Mouse (Mus musculus): ENCODE results near the gene Zfp213. TPM values are rescaled to one million over a fixed set of nuclear protein-coding genes. Genes with fewer than 3 reads are reported as not detected.
A peak's percentile ranks its signal among the peaks of the same experiment; 100 is the strongest.
"Not testable (repeated sequence)": the region's sequence is repeated elsewhere in the genome, so short reads cannot be mapped to it uniquely, and the experiment has no call there.

Zfp213 gene
- polyA plus RNA-seq, 1 experiment from 2014 or later: 17.7 TPM

DNA sequence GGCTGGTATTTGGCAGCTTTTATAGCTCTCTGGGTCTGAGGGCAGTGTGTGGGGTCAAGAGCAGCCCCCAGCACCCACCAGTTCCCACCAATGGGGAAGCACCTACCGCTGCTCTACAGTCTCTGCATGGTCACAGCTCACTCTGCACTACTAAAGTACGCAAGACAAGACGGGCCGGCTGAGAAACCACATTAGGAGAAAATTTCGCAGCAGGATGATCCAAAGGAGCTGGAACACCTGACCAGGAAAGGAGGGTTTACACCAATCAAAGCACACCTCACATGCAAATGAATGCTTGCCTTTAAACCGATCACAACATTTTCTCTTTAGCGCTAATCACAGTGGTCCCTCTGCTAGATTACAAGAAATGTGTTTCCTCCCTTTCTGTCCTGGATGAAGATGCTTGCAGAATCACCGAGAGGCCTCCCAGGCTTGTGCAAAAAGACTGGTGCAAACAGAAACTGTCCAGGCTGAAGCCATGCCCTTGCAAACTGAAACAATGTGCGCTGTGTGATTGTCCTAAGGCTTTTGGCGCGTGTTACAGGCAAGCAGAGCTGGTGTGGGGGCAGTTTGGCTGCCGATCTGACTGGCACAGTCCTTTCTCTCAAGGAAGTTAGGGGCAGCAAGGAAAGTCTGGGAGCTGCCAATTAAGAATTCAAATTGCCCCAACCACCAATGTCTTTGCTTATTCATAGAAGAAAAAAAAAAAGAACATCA lies 21.9 kb downstream of the Zfp213 start:
- H3K9me3 ChIP-seq: no peaks in the 10 kb centered on the region
- WGBS: 23% methylated on average over 12 of the region's 12 CpGs
- H3K4me2 ChIP-seq (replicated peaks): peak overlapping the region; percentile 40; the same call in 1 of the 2 replicates
- H3K4me3 ChIP-seq (replicated peaks): 0 out of 2 replicates have a peak overlapping the region, but pooled peaks have one; percentile 0
- H3K27me3 ChIP-seq (replicated peaks): peaks cover 18% of the 10 kb centered on the region
- H3K9ac ChIP-seq: no peak overlapping the region
- no peak for ATAC-seq
- H3K36me3 ChIP-seq: no peaks in the 10 kb centered on the region
- H3K27ac ChIP-seq: no peak overlapping the region
- H3K4me1 ChIP-seq (replicated peaks): peaks cover 12% of the 10 kb centered on the region; the same call in 1 of the 2 replicates

DNA sequence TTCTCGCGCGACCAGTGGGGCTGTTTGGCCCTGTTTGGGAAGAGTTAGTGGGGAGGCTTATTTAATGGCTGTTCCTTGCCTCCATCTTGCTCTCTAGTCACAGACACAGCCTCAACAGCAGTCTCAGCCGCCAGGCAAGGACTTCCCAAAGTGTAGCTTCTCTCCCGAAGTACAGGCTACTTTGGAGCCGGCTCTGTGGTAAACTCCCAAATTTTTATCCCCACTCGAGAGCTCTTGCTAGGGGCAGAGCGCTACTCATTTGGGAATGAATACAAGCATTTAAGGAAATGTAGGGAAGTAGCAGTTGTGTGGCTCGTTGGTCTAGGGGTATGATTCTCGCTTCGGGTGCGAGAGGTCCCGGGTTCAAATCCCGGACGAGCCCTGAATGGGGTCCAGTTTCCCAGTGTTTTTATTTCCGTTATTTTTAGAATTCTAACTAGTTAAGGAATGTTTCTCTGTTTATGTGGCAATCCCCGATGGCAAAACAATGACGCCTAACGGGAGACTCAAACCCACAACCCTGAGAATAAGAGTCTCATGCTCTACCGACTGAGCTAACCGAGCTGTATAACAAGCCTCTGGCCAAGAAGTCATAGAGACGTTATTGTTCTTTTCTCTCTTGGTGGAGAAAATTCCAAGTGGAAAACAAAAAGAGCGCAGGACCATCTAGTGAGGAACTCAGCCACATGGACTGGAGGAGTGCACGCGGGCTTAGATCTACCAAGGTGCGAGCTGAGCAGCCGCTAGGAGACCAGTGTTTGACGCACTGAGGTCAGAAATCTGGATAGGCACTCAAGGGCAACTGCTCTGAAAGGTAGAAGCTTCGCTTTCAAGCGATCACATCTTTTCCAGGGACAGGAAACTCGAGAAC lies 23.2 kb downstream of the Zfp213 start:
- no peak for ATAC-seq
- 27% methylated on average over 31 of the region's 31 CpGs for WGBS
- Histone ChIP-seq H3K4me2 (replicated peaks) (peak overlapping the region; percentile 37; the same call in 1 of the 2 replicates), H3K9me3 (no peaks in the 10 kb centered on the region), H3K27ac (no peak overlapping the region), H3K9ac (no peak overlapping the region), H3K27me3 (replicated peaks) (peaks cover 18% of the 10 kb centered on the region), H3K4me3 (replicated peaks) (no peak overlapping the region), H3K4me1 (replicated peaks) (peaks cover 12% of the 10 kb centered on the region; the same call in 1 of the 2 replicates), H3K36me3 (no peaks in the 10 kb centered on the region)

DNA sequence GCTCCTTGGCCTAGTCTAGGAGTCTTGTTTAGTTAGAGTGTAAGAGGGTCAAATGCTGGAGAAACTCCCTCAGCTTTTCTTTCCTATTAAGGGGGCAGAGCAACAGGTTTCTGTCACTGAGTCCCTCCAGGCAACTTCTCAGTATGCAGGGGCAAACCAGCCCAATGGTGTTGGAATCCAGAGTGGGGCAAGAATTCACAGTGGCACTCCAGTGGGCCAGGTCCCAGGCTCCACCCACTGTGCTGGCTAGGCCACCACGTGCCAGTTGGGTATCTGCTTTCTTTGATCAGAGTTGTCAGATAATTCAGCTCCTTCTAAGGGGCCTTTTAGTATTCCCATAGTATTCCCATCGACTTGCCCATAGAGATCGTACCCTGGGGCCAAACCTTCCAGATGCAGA lies 23.9 kb downstream of the Zfp213 start:
- Histone ChIP-seq H3K9ac (no peak overlapping the region), H3K4me2 (replicated peaks) (peak overlapping the region; percentile 37; the same call in 1 of the 2 replicates), H3K27ac (no peak overlapping the region), H3K9me3 (no peaks in the 10 kb centered on the region), H3K27me3 (replicated peaks) (peaks cover 18% of the 10 kb centered on the region), H3K36me3 (no peaks in the 10 kb centered on the region), H3K4me1 (replicated peaks) (peaks cover 10% of the 10 kb centered on the region; the same call in 1 of the 2 replicates), H3K4me3 (replicated peaks) (no peak overlapping the region)
- 51% methylated on average over 3 of the region's 3 CpGs for WGBS
- ATAC-seq: no peak

DNA sequence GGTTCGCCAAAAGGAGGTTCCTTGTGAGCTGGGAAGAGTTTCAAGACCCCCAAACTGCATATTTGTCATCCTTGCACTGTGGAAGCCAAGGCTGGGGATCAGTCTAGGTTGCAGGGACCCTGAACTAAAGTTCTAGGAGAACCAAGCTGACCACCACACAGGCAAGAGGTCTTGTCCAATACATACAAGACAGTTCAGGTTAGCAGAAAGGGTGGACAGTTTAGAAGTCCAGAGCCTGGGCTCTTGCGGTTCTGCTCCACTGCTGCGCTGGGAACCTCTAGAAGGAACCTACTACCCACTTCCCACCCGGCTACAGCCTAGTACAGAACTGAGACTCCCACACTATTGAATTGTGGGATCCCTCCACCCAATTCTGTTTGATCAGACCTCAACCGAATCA lies 24.4 kb downstream of the Zfp213 start:
- no peak overlapping the region for H3K4me2 ChIP-seq (replicated peaks)
- no peaks in the 10 kb centered on the region for H3K9me3 ChIP-seq
- H3K9ac ChIP-seq: no peak overlapping the region
- no peak overlapping the region for H3K27ac ChIP-seq
- H3K36me3 ChIP-seq: no peaks in the 10 kb centered on the region
- H3K4me3 ChIP-seq (replicated peaks): no peak overlapping the region
- H3K27me3 ChIP-seq (replicated peaks): peaks cover 18% of the 10 kb centered on the region
- no peak for ATAC-seq
- peaks cover 8% of the 10 kb centered on the region; the same call in 1 of the 2 replicates for H3K4me1 ChIP-seq (replicated peaks)
- WGBS: 92% methylated on average over 5 of the region's 5 CpGs

DNA sequence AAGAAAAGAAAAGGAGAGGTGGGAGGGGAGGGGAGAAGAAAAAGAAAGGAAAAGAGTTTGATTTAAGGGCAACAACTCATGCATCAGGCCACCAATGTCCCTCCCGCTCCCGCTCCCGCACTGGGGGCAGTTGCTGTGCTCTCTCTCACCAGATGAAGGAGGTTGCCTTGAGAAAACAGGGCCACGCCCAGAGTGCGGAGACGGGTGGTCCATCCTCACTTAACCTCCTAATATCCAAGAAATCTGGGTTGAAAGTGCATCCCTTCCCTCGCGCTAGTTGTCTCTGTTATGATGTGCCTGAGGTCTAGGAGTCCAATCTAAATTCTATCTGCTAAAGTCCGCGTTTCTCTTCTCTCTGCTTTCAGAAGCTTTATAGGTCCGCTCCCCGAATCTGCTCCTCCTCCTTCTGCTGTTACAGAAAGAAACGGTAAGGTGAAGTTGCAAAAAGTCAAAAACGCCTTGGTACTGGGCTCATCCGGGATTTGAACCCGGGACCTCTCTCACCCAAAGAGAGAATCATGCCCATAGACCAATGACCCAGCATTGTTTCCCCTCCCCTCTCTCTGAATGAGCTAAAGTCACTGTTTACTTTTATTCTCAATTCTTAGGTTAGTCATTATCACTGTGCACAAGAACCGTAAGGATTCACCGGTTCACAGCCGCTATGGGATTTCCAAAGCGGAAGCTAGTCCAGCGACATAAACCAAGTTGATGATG lies 25.6 kb downstream of the Zfp213 start:
- Histone ChIP-seq H3K36me3 (no peaks in the 10 kb centered on the region), H3K4me1 (replicated peaks) (peaks cover 3% of the 10 kb centered on the region; the same call in 1 of the 2 replicates), H3K27me3 (replicated peaks) (peaks cover 18% of the 10 kb centered on the region), H3K27ac (no peak overlapping the region), H3K4me2 (replicated peaks) (peak overlapping the region; percentile 66), H3K9me3 (no peaks in the 10 kb centered on the region), H3K4me3 (replicated peaks) (peak overlapping the region; percentile 29), H3K9ac (no peak overlapping the region)
- ATAC-seq: no peak
- 10% methylated on average over 21 of the region's 21 CpGs for WGBS

DNA sequence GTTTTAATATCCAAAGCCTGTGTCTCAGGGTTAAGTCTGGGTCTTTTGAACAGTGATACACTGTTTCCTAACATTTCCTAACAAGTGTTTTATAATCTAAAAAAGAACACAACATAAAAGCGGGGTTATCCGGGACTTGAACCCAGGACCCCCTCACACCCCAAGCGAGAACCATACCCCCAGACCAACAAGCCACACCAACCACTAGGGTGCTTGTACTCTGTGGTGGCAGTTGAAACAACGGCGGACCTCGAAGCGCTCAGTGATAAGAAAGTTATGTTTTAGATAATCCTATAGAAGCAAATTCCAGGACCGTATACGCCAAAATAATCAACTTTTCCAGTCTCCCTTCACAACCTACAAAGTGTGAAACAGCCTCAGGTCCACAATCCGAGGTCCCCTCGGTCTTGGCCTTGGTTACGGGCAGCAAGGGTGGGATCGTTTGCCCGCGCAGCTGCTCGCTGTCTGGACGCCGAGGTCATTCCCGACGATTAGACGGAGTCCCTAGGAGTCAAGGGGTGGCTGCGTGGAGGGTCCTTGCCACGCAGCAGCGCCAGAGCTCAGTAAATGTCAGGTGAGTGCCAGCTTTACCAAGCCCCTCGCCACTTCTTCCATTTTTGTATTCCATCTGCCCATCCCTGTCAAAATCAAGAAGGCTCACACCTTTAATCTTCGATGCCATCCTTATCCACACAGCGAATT lies 26.3 kb downstream of the Zfp213 start:
- 6% methylated on average over 27 of the region's 27 CpGs for WGBS
- H3K36me3 ChIP-seq: no peaks in the 10 kb centered on the region
- H3K4me1 ChIP-seq (replicated peaks): peaks cover 3% of the 10 kb centered on the region; the same call in 1 of the 2 replicates
- H3K27ac ChIP-seq: no peak overlapping the region
- H3K27me3 ChIP-seq (replicated peaks): peaks cover 18% of the 10 kb centered on the region
- no peak overlapping the region for H3K9ac ChIP-seq
- H3K4me2 ChIP-seq (replicated peaks): peak overlapping the region; percentile 66
- no peaks in the 10 kb centered on the region for H3K9me3 ChIP-seq
- no peak for ATAC-seq
- peak overlapping the region; percentile 29 for H3K4me3 ChIP-seq (replicated peaks)

DNA sequence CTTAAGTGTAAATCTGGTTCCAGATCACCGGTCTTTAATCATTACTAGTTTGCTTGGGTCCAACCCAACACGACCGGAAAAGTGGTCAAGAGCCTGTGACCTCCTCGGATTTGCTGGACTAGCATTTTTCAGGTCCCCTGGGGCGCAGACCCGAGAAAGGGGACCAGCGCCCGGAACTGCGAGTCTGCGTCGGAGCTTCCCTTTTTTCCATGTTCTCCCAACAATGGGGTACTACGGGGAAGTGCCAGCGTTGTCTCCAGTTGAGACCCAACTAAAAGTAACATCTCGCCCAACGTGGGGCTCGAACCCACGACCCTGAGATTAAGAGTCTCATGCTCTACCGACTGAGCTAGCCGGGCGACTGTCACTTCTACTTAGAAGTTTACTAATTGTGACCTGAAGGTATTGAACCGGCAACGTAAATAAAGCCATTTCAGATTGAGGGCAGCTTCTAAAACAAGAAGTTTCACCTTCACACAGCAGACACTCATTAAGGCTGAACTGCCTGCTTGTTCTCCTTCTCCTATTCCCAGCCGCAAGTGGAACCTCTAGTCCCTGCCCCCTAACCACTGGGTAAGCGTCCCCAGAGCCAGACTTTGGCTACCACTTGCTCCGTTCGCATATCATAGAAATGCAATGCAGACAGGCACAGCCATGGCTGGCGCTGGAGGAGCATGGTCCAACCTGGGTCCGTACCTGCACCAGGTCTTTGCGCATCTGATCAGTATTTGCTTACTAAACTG lies 28.8 kb downstream of the Zfp213 start:
- not testable (repeated sequence) for H3K4me1 ChIP-seq (replicated peaks); H3K9ac ChIP-seq; H3K27ac ChIP-seq; H3K9me3 ChIP-seq; H3K36me3 ChIP-seq
- peak overlapping the region; percentile 41 for H3K4me2 ChIP-seq (replicated peaks)
- H3K4me3 ChIP-seq (replicated peaks): 0 out of 2 replicates have a peak overlapping the region, but pooled peaks have one; percentile 14
- peaks cover 18% of the 10 kb centered on the region for H3K27me3 ChIP-seq (replicated peaks)
- WGBS: 2% methylated on average over 17 of the region's 29 CpGs
- peak; percentile 79 for ATAC-seq

DNA sequence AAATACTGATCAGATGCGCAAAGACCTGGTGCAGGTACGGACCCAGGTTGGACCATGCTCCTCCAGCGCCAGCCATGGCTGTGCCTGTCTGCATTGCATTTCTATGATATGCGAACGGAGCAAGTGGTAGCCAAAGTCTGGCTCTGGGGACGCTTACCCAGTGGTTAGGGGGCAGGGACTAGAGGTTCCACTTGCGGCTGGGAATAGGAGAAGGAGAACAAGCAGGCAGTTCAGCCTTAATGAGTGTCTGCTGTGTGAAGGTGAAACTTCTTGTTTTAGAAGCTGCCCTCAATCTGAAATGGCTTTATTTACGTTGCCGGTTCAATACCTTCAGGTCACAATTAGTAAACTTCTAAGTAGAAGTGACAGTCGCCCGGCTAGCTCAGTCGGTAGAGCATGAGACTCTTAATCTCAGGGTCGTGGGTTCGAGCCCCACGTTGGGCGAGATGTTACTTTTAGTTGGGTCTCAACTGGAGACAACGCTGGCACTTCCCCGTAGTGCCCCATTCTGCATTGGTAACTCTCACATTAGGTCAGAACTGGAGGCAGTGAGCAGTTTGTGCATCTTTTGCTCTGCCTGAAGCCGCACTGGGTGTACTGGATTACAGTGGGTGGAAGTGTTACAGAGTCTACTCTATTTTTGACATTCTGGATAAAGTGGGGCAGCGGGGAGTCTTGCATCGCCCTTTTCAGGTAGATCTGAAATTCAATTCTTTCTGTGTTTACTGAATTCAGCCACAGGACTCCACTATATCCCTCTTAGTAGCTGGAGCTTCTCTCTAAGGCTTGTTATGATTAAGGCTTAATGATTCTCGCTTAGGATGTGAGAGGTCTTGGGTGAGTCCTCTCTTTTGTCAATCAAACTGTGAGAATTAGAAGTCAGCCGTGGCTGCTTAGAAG lies 30.2 kb downstream of the Zfp213 start:
- not testable (repeated sequence) for H3K9me3 ChIP-seq; H3K4me1 ChIP-seq (replicated peaks); H3K9ac ChIP-seq; H3K36me3 ChIP-seq; H3K27me3 ChIP-seq (replicated peaks); H3K27ac ChIP-seq; H3K4me3 ChIP-seq (replicated peaks)
- WGBS: 8% methylated on average over 11 of the region's 23 CpGs
- H3K4me2 ChIP-seq (replicated peaks): 0 out of 2 replicates have a peak overlapping the region, but pooled peaks have one; percentile 41
- peak; percentile 71 for ATAC-seq

DNA sequence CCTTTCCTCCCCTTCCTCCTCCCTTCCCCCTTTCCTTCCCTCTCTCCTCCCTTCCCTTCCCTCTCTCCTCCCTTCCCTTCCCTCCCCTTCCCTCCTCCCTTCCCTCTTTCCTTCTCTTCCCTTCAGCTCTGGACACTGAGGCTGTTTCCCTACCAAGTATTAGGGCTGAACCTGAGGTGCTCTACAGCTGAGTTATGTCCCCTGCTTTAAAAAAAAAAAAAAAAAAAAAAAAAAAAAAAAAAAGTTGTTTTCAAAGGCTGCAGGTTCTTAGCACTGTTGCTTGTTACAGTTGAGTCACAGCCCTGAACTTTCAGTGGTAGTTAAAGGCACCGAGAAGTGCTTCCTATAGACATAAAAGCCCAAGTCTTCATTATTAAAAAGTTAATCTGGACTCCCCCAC lies 32.6 kb downstream of the Zfp213 start:
- H3K4me2 ChIP-seq (replicated peaks); H3K4me1 ChIP-seq (replicated peaks); H3K9me3 ChIP-seq; H3K27ac ChIP-seq; H3K4me3 ChIP-seq (replicated peaks); H3K36me3 ChIP-seq; ATAC-seq; H3K27me3 ChIP-seq (replicated peaks); H3K9ac ChIP-seq: not testable (repeated sequence)
- 27% methylated on average over 1 of the region's 1 CpGs for WGBS

DNA sequence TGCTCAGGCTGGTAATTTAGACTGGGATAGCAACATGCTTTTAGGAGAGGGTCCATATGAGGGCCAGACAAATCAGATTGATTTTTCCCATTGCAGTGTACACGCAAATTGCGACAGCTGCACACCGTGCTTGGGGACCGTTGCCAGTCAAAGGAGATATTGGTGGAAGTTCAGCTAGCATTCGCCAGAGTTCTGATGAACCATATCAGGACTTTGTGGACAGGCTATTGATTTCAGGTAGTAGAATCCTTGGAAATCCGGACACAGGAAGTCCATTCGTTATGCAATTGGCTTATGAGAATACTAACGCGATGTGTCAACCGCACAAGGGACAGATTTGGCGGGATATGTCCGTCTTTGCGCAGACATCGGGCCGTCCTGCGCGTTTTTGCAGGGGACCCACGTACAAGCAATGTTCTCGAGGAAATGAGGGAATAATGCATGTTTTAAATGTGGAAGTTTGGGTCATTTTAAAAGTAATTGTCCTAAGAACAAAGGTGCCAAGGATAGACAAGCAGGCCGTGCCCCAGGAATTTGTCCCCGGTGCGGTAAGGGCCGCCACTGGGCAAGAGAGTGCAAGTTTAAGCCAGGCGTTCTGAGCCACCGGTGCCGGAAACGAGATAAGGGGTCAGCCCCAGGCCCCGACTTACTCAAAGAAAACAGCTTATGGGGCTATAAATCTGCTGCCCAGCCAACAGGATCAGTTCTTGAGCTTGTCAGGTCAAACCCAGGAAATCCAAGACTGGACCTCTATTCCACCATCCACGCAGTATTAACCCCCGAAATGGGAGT lies 40.9 kb downstream of the Zfp213 start:
- not testable (repeated sequence) for H3K9me3 ChIP-seq; H3K36me3 ChIP-seq; H3K27me3 ChIP-seq (replicated peaks); H3K4me1 ChIP-seq (replicated peaks); H3K4me2 ChIP-seq (replicated peaks); ATAC-seq; H3K4me3 ChIP-seq (replicated peaks); H3K9ac ChIP-seq; H3K27ac ChIP-seq
- 67% methylated on average over 30 of the region's 30 CpGs for WGBS

Measured in intestine, embryonic 15.5 days (tissue).